Mouse (Mus musculus): ENCODE results near the gene Uvrag. TPM values are rescaled to one million over a fixed set of nuclear protein-coding genes. Genes with fewer than 3 reads are reported as not detected.
A peak's percentile ranks its signal among the peaks of the same experiment; 100 is the strongest.

Uvrag gene
- polyA plus RNA-seq, 1 experiment from 2014 or later, result 18.7 TPM

DNA sequence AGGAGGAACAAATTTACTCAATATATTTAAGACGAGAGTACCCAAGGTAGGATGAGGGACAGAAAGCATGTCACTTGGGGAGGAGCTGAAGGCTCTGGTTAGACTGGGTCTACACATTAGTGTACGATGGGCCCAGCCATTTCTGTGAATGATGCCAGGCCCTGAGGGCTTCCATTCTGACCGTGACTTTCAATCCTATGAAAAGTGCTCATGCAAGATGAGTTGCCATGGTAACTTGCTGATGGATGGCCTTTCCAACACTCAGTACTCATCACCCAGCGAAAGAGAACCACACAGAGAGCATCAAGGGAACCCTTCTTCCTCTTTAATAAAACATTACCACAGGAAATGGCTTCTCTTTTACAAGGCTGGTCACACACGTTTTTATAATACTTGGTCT lies 252.1 kb downstream of the Uvrag start:
- H3K9ac ChIP-seq (replicated peaks; ENCODE audit: low read length), result no peak overlapping the region
- 0 out of 2 replicates have a peak, but pooled peaks cover 3% of the 10 kb centered on the region for H3K36me3 ChIP-seq (ENCODE audit: insufficient read depth, low read length)
- H3K27me3 ChIP-seq (ENCODE audit: insufficient read depth, low read length), result no peaks in the 10 kb centered on the region
- H3K27ac ChIP-seq (ENCODE audit: low read length), result no peak overlapping the region
- H3K4me1 ChIP-seq (ENCODE audit: insufficient read depth, low read length), result peaks cover 21% of the 10 kb centered on the region
- no peak for ATAC-seq (ENCODE audit: low FRiP score, low TSS enrichment)
- no peak overlapping the region for H3K4me3 ChIP-seq (ENCODE audit: low read length)
- no peaks in the 10 kb centered on the region for H3K9me3 ChIP-seq (ENCODE audit: low read length)
- WGBS, result 51% methylated on average over 5 of the region's 5 CpGs
- no peak overlapping the region for H3K4me2 ChIP-seq (replicated peaks; ENCODE audit: low read depth, low read length)

DNA sequence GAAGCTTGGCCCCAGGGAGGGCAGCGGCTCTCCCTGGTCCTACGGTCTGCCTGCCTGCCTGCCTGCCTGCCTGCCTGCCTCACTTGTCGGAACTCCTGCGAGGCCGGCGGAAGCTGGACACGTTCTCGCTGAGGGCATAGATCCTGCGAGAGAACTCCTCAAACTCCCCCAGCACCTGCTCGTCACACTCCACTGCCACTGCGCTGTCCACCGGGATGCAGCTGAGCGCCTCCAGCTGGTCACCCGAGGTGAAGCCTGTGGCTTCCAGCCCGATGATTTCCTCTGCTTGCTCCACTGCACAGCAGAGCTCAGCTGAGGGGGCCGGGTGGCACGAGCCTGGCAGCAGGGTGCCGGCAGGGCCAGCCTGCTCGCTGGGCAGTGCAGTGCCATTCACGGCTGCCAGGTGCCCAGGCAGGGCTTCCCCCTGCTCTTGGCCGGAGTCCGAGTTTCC lies 253.1 kb downstream of the Uvrag start:
- Histone ChIP-seq H3K36me3 (ENCODE audit: insufficient read depth, low read length) (0 out of 2 replicates have a peak, but pooled peaks cover 3% of the 10 kb centered on the region), H3K27me3 (ENCODE audit: insufficient read depth, low read length) (no peaks in the 10 kb centered on the region), H3K4me3 (ENCODE audit: low read length) (no peak overlapping the region), H3K9me3 (ENCODE audit: low read length) (no peaks in the 10 kb centered on the region), H3K9ac (replicated peaks; ENCODE audit: low read length) (no peak overlapping the region), H3K4me1 (ENCODE audit: insufficient read depth, low read length) (peaks cover 18% of the 10 kb centered on the region), H3K27ac (ENCODE audit: low read length) (no peak overlapping the region), H3K4me2 (replicated peaks; ENCODE audit: low read depth, low read length) (peak overlapping the region; percentile 26)
- ATAC-seq (ENCODE audit: low FRiP score, low TSS enrichment), result peak; percentile 88
- WGBS, result 35% methylated on average over 22 of the region's 22 CpGs

DNA sequence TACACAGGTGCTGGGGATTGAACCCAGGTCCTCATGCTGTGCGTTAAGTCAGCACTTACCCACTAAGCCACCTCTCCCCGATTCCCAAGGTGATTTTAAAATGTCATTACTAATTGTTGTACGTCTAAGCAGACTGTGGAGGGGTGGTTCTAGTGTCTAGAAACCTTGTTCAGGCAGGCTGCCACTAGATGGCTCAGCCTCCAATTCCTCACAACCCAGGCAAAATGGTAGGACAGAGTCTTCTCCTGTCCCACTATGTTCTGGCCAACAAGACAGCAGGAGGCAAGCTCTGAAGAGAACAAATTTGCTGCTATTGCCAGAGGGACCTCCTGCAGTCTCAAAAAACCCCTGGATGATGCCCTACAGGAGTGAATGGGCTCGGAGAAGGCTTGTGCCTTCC lies 259.1 kb downstream of the Uvrag start:
- H3K4me2 ChIP-seq (replicated peaks; ENCODE audit: low read depth, low read length), result no peak overlapping the region
- H3K4me1 ChIP-seq (ENCODE audit: insufficient read depth, low read length), result no peaks in the 10 kb centered on the region
- 0 out of 2 replicates have a peak, but pooled peaks cover 3% of the 10 kb centered on the region for H3K36me3 ChIP-seq (ENCODE audit: insufficient read depth, low read length)
- WGBS, result 65% methylated on average over 4 of the region's 4 CpGs
- H3K9ac ChIP-seq (replicated peaks; ENCODE audit: low read length), result no peak overlapping the region
- H3K27ac ChIP-seq (ENCODE audit: low read length), result no peak overlapping the region
- H3K27me3 ChIP-seq (ENCODE audit: insufficient read depth, low read length), result no peaks in the 10 kb centered on the region
- ATAC-seq (ENCODE audit: low FRiP score, low TSS enrichment), result no peak
- H3K9me3 ChIP-seq (ENCODE audit: low read length), result no peaks in the 10 kb centered on the region
- H3K4me3 ChIP-seq (ENCODE audit: low read length), result no peak overlapping the region

- H3K27ac ChIP-seq (ENCODE audit: low read length), result no peak overlapping the region
- H3K4me2 ChIP-seq (replicated peaks; ENCODE audit: low read depth, low read length), result no peak overlapping the region
- no peaks in the 10 kb centered on the region for H3K9me3 ChIP-seq (ENCODE audit: low read length)
- H3K27me3 ChIP-seq (ENCODE audit: insufficient read depth, low read length), result no peaks in the 10 kb centered on the region
- no peak overlapping the region for H3K4me3 ChIP-seq (ENCODE audit: low read length)
- peaks cover 10% of the 10 kb centered on the region; the same call in 1 of the 2 replicates for H3K4me1 ChIP-seq (ENCODE audit: insufficient read depth, low read length)
- WGBS, result 80% methylated on average over 2 of the region's 2 CpGs
- no peaks in the 10 kb centered on the region for H3K36me3 ChIP-seq (ENCODE audit: insufficient read depth, low read length)
- ATAC-seq (ENCODE audit: low FRiP score, low TSS enrichment), result no peak
- no peak overlapping the region for H3K9ac ChIP-seq (replicated peaks; ENCODE audit: low read length)
These were observed 261.8 kb downstream of the Uvrag start for GRCm38 (mm10) chr7:98879176-98879575.

GRCm38 (mm10) chr7:98876119-98876518 lies 264.8 kb downstream of the Uvrag start:
- 0 out of 2 replicates have a peak, but pooled peaks cover 3% of the 10 kb centered on the region for H3K27me3 ChIP-seq (ENCODE audit: insufficient read depth, low read length)
- no peak overlapping the region for H3K9ac ChIP-seq (replicated peaks; ENCODE audit: low read length)
- H3K27ac ChIP-seq (ENCODE audit: low read length), result no peak overlapping the region
- H3K4me3 ChIP-seq (ENCODE audit: low read length), result no peak overlapping the region
- no peak; the same call in 1 of the 2 replicates for ATAC-seq (ENCODE audit: low FRiP score, low TSS enrichment)
- H3K9me3 ChIP-seq (ENCODE audit: low read length), result no peaks in the 10 kb centered on the region
- H3K36me3 ChIP-seq (ENCODE audit: insufficient read depth, low read length), result no peaks in the 10 kb centered on the region
- WGBS, result 38% methylated on average over 13 of the region's 13 CpGs
- H3K4me2 ChIP-seq (replicated peaks; ENCODE audit: low read depth, low read length), result no peak overlapping the region
- H3K4me1 ChIP-seq (ENCODE audit: insufficient read depth, low read length), result peaks cover 10% of the 10 kb centered on the region; the same call in 1 of the 2 replicates

- Histone ChIP-seq H3K9me3 (ENCODE audit: low read length) (no peaks in the 10 kb centered on the region), H3K9ac (replicated peaks; ENCODE audit: low read length) (no peak overlapping the region; the same call in 1 of the 2 replicates), H3K27ac (ENCODE audit: low read length) (no peak overlapping the region), H3K4me1 (ENCODE audit: insufficient read depth, low read length) (peaks cover 16% of the 10 kb centered on the region; the same call in 1 of the 2 replicates), H3K4me2 (replicated peaks; ENCODE audit: low read depth, low read length) (no peak overlapping the region), H3K27me3 (ENCODE audit: insufficient read depth, low read length) (0 out of 2 replicates have a peak, but pooled peaks cover 3% of the 10 kb centered on the region), H3K4me3 (ENCODE audit: low read length) (no peak overlapping the region), H3K36me3 (ENCODE audit: insufficient read depth, low read length) (no peaks in the 10 kb centered on the region)
- 35% methylated on average over 13 of the region's 13 CpGs for WGBS
- ATAC-seq (ENCODE audit: low FRiP score, low TSS enrichment), result no peak
These were observed 265.5 kb downstream of the Uvrag start for GRCm38 (mm10) chr7:98875390-98875990.

- H3K27ac ChIP-seq (ENCODE audit: low read length), result no peak overlapping the region
- 0 out of 2 replicates have a peak, but pooled peaks cover 3% of the 10 kb centered on the region for H3K27me3 ChIP-seq (ENCODE audit: insufficient read depth, low read length)
- no peaks in the 10 kb centered on the region for H3K36me3 ChIP-seq (ENCODE audit: insufficient read depth, low read length)
- no peaks in the 10 kb centered on the region for H3K9me3 ChIP-seq (ENCODE audit: low read length)
- H3K4me1 ChIP-seq (ENCODE audit: insufficient read depth, low read length), result peaks cover 16% of the 10 kb centered on the region; the same call in 1 of the 2 replicates
- no peak for ATAC-seq (ENCODE audit: low FRiP score, low TSS enrichment)
- H3K4me3 ChIP-seq (ENCODE audit: low read length), result no peak overlapping the region
- H3K9ac ChIP-seq (replicated peaks; ENCODE audit: low read length), result no peak overlapping the region
- WGBS, result 59% methylated on average over 6 of the region's 6 CpGs
- no peak overlapping the region for H3K4me2 ChIP-seq (replicated peaks; ENCODE audit: low read depth, low read length)
These were observed 266.5 kb downstream of the Uvrag start for GRCm38 (mm10) chr7:98874411-98874951.

DNA sequence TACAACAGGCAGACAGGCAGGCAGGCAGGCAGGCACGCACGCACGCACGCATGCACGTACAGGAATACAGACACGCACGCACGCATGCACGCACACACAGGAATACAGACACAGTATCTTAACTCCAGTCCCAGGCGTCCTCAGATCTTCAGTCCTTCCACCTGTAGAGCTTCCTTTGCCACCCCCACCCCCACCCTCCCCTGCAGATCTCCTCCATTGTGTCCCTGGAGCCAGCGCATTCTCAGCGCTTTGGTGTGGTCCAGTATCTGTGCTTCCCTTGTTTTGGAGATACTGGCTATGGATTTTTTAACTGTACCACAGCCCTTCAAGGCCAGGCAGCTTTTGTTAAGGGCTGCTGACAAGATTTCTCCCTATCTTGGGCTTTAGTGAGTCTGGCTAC lies 267.6 kb downstream of the Uvrag start:
- no peak for ATAC-seq (ENCODE audit: low FRiP score, low TSS enrichment)
- peaks cover 16% of the 10 kb centered on the region; the same call in 1 of the 2 replicates for H3K4me1 ChIP-seq (ENCODE audit: insufficient read depth, low read length)
- 0 out of 2 replicates have a peak, but pooled peaks cover 3% of the 10 kb centered on the region for H3K27me3 ChIP-seq (ENCODE audit: insufficient read depth, low read length)
- H3K4me3 ChIP-seq (ENCODE audit: low read length), result no peak overlapping the region
- WGBS, result 90% methylated on average over 12 of the region's 12 CpGs
- H3K36me3 ChIP-seq (ENCODE audit: insufficient read depth, low read length), result no peaks in the 10 kb centered on the region
- no peaks in the 10 kb centered on the region for H3K9me3 ChIP-seq (ENCODE audit: low read length)
- no peak overlapping the region for H3K27ac ChIP-seq (ENCODE audit: low read length)
- no peak overlapping the region for H3K9ac ChIP-seq (replicated peaks; ENCODE audit: low read length)
- no peak overlapping the region for H3K4me2 ChIP-seq (replicated peaks; ENCODE audit: low read depth, low read length)

GRCm38 (mm10) chr7:98871882-98872281 lies 269.1 kb downstream of the Uvrag start:
- Histone ChIP-seq H3K9ac (replicated peaks; ENCODE audit: low read length) (no peak overlapping the region), H3K27me3 (ENCODE audit: insufficient read depth, low read length) (0 out of 2 replicates have a peak, but pooled peaks cover 3% of the 10 kb centered on the region), H3K4me2 (replicated peaks; ENCODE audit: low read depth, low read length) (no peak overlapping the region), H3K4me3 (ENCODE audit: low read length) (no peak overlapping the region), H3K36me3 (ENCODE audit: insufficient read depth, low read length) (no peaks in the 10 kb centered on the region), H3K4me1 (ENCODE audit: insufficient read depth, low read length) (peaks cover 30% of the 10 kb centered on the region), H3K9me3 (ENCODE audit: low read length) (no peaks in the 10 kb centered on the region), H3K27ac (ENCODE audit: low read length) (no peak overlapping the region)
- ATAC-seq (ENCODE audit: low FRiP score, low TSS enrichment), result no peak
- 68% methylated on average over 12 of the region's 12 CpGs for WGBS

- Histone ChIP-seq H3K9me3 (ENCODE audit: low read length) (no peaks in the 10 kb centered on the region), H3K27me3 (ENCODE audit: insufficient read depth, low read length) (0 out of 2 replicates have a peak, but pooled peaks cover 3% of the 10 kb centered on the region), H3K4me3 (ENCODE audit: low read length) (no peak overlapping the region), H3K9ac (replicated peaks; ENCODE audit: low read length) (no peak overlapping the region), H3K36me3 (ENCODE audit: insufficient read depth, low read length) (no peaks in the 10 kb centered on the region), H3K4me1 (ENCODE audit: insufficient read depth, low read length) (peaks cover 26% of the 10 kb centered on the region), H3K4me2 (replicated peaks; ENCODE audit: low read depth, low read length) (no peak overlapping the region), H3K27ac (ENCODE audit: low read length) (no peak overlapping the region)
- 16% methylated on average over 12 of the region's 12 CpGs for WGBS
- no peak for ATAC-seq (ENCODE audit: low FRiP score, low TSS enrichment)
These were observed 270.1 kb downstream of the Uvrag start for GRCm38 (mm10) chr7:98870791-98871190.

All from kidney, embryonic 16.5 days (tissue).